Mouse (Mus musculus) kidney, embryonic 16.5 days (tissue): Measurements from ENCODE around the gene Cacna1s. TPM values are rescaled to one million over a fixed set of nuclear protein-coding genes. Genes with fewer than 3 reads are reported as not detected.

Source experiments
- ATAC-seq: fragments of 200-750 bp; cut with Nextera tagmentation; 2 replicates; pipeline ENCODE4 v1.8.0; 2017; ENCODE audit warnings: moderate TSS enrichment; ENCODE audit not compliant: low FRiP score, low TSS enrichment
- H3K27ac ChIP-seq: fragments of 300-500 bp; sonication (generic); 2 replicates; pipeline ENCODE4 v1.5.1; 2014; ENCODE audit warnings: low read length
- H3K27me3 ChIP-seq: fragments of 300-500 bp; sonication (generic); 2 replicates; pipeline ENCODE4 v1.6.1; 2014; ENCODE audit warnings: low read length, control low read depth, mixed read lengths; ENCODE audit not compliant: insufficient read depth
- H3K36me3 ChIP-seq: fragments of 300-500 bp; sonication (generic); 2 replicates; pipeline ENCODE4 v1.6.1; 2014; ENCODE audit warnings: low read length, control low read depth, mixed read lengths; ENCODE audit not compliant: insufficient read depth
- H3K4me1 ChIP-seq: fragments of 300-500 bp; sonication (generic); 2 replicates; pipeline ENCODE4 v1.6.1; 2014; ENCODE audit warnings: low read length, control low read depth, mixed read lengths; ENCODE audit not compliant: insufficient read depth
- H3K4me2 ChIP-seq: fragments of 300-500 bp; sonication (generic); replicated peaks from 2 replicates; pipeline ENCODE4 v1.6.1; 2014; ENCODE audit warnings: low read depth, low read length
- H3K4me3 ChIP-seq: fragments of 300-500 bp; sonication (generic); 2 replicates; pipeline ENCODE4 v1.5.1; 2014; ENCODE audit warnings: mild to moderate bottlenecking, low read length
- H3K9ac ChIP-seq: fragments of 300-500 bp; sonication (generic); replicated peaks from 2 replicates; pipeline ENCODE4 v1.6.1; 2014; ENCODE audit warnings: low read length
- H3K9me3 ChIP-seq: fragments of 300-500 bp; sonication (generic); 2 replicates; pipeline ENCODE4 v1.6.1; 2016; ENCODE audit warnings: low read length, control low read depth
- WGBS: fragments of 180-500 bp; shearing (Covaris S2); extraction: QIAGEN DNeasy Blood & Tissue Kit; methylation state at CpG from one replicate; pipeline ENCODE4 v1.1.7; 2014; 5-methylcytosine and 5-hydroxymethylcytosine counted together
- polyA plus RNA-seq: library from polyadenylated mRNA; unstranded; fragments of >200 nt; fragmentation: Nextera tagmentation; extraction: Ambion mirVana; gene quantifications from 2 replicates; pipeline ENCODE4 v1.2.1, GENCODE M21; 2015

Cacna1s gene
- polyA plus RNA-seq, 1 experiment from 2014 or later, result 0.36 TPM

GRCm38 (mm10) chr1:136018390-136019189, 34.0 kb upstream of the Cacna1s start:
- peak overlapping the region; percentile 93 for H3K4me2 ChIP-seq
- WGBS, result 3% methylated on average over 24 of the region's 24 CpGs
- no peaks in the 10 kb centered on the region for H3K9me3 ChIP-seq
- no peaks in the 10 kb centered on the region for H3K27me3 ChIP-seq
- peak; percentile 69 for ATAC-seq
- peak overlapping the region; percentile 89 for H3K9ac ChIP-seq
- H3K36me3 ChIP-seq, result peaks cover 24% of the 10 kb centered on the region
- H3K4me3 ChIP-seq, result peak overlapping the region; percentile 84
- peak overlapping the region; percentile 80 for H3K27ac ChIP-seq
- peaks cover 15% of the 10 kb centered on the region for H3K4me1 ChIP-seq

GRCm38 (mm10) chr1:136030201-136030600, 22.3 kb upstream of the Cacna1s start:
- whole genome bisulfite sequencing, result 58% methylated on average over 7 of the region's 7 CpGs
- H3K9me3 ChIP-seq, result no peaks in the 10 kb centered on the region
- no peak overlapping the region for H3K4me3 ChIP-seq
- H3K27me3 ChIP-seq, result no peaks in the 10 kb centered on the region
- H3K9ac ChIP-seq, result no peak overlapping the region
- no peak for ATAC-seq
- H3K27ac ChIP-seq, result no peak overlapping the region
- no peaks in the 10 kb centered on the region for H3K4me1 ChIP-seq
- no peak overlapping the region for H3K4me2 ChIP-seq
- peaks cover 76% of the 10 kb centered on the region for H3K36me3 ChIP-seq

GRCm38 (mm10) chr1:136031697-136032096, 20.9 kb upstream of the Cacna1s start:
- Histone ChIP-seq H3K4me2 (no peak overlapping the region), H3K36me3 (peaks cover 63% of the 10 kb centered on the region), H3K9ac (no peak overlapping the region), H3K27ac (no peak overlapping the region), H3K9me3 (no peaks in the 10 kb centered on the region), H3K4me3 (no peak overlapping the region), H3K27me3 (no peaks in the 10 kb centered on the region), H3K4me1 (no peaks in the 10 kb centered on the region)
- 54% methylated on average over 6 of the region's 8 CpGs for WGBS
- peak; percentile 53 for ATAC-seq

GRCm38 (mm10) chr1:136032961-136033360, 19.6 kb upstream of the Cacna1s start:
- Histone ChIP-seq H3K27me3 (no peaks in the 10 kb centered on the region), H3K9me3 (no peaks in the 10 kb centered on the region), H3K4me1 (no peaks in the 10 kb centered on the region), H3K4me3 (no peak overlapping the region), H3K4me2 (no peak overlapping the region), H3K36me3 (peaks cover 51% of the 10 kb centered on the region), H3K9ac (no peak overlapping the region), H3K27ac (no peak overlapping the region)
- ATAC-seq, result no peak
- 57% methylated on average over 7 of the region's 7 CpGs for WGBS

- Histone ChIP-seq H3K9me3 (no peaks in the 10 kb centered on the region), H3K4me1 (peaks cover 9% of the 10 kb centered on the region; the same call in 1 of the 2 replicates), H3K4me3 (no peak overlapping the region), H3K4me2 (no peak overlapping the region), H3K27ac (no peak overlapping the region), H3K36me3 (peaks cover 14% of the 10 kb centered on the region), H3K9ac (no peak overlapping the region), H3K27me3 (no peaks in the 10 kb centered on the region)
- no peak for ATAC-seq
- 72% methylated on average over 5 of the region's 5 CpGs for whole genome bisulfite sequencing
Observed at GRCm38 (mm10) chr1:136038746-136039538, 13.6 kb upstream of the Cacna1s start.

GRCm38 (mm10) chr1:136040452-136040851, 12.1 kb upstream of the Cacna1s start:
- Histone ChIP-seq H3K27ac (no peak overlapping the region), H3K4me3 (no peak overlapping the region), H3K36me3 (no peaks in the 10 kb centered on the region), H3K9ac (0 out of 2 replicates have a peak overlapping the region, but pooled peaks have one; percentile 19), H3K9me3 (no peaks in the 10 kb centered on the region), H3K4me2 (no peak overlapping the region; the same call in 1 of the 2 replicates), H3K27me3 (no peaks in the 10 kb centered on the region), H3K4me1 (peaks cover 9% of the 10 kb centered on the region; the same call in 1 of the 2 replicates)
- 18% methylated on average over 11 of the region's 11 CpGs for WGBS
- ATAC-seq, result peak; percentile 72; the same call in 1 of the 2 replicates

- Histone ChIP-seq H3K4me3 (no peak overlapping the region), H3K27ac (no peak overlapping the region), H3K9ac (0 out of 2 replicates have a peak overlapping the region, but pooled peaks have one; percentile 19), H3K4me2 (no peak overlapping the region; the same call in 1 of the 2 replicates), H3K9me3 (no peaks in the 10 kb centered on the region), H3K4me1 (peaks cover 9% of the 10 kb centered on the region; the same call in 1 of the 2 replicates), H3K36me3 (no peaks in the 10 kb centered on the region), H3K27me3 (no peaks in the 10 kb centered on the region)
- WGBS, result 21% methylated on average over 4 of the region's 4 CpGs
- ATAC-seq, result no peak
Observed at GRCm38 (mm10) chr1:136040874-136041273, 11.7 kb upstream of the Cacna1s start.

- Histone ChIP-seq H3K9ac (no peak overlapping the region), H3K4me1 (peaks cover 5% of the 10 kb centered on the region), H3K27ac (no peak overlapping the region), H3K36me3 (no peaks in the 10 kb centered on the region), H3K4me3 (no peak overlapping the region), H3K4me2 (no peak overlapping the region), H3K9me3 (no peaks in the 10 kb centered on the region), H3K27me3 (peaks cover 24% of the 10 kb centered on the region)
- ATAC-seq, result 0 out of 2 replicates have a peak, but pooled peaks have one; percentile 10
- WGBS, result 12% methylated on average over 4 of the region's 4 CpGs
Observed at GRCm38 (mm10) chr1:136045774-136046173, 6.8 kb upstream of the Cacna1s start.

GRCm38 (mm10) chr1:136047432-136047831, 5.1 kb upstream of the Cacna1s start:
- ATAC-seq, result no peak

More at GRCm38 (mm10) chr1:136047432-136047831, 5.1 kb upstream of the Cacna1s start:
- Histone ChIP-seq H3K27ac (no peak overlapping the region), H3K4me3 (no peak overlapping the region), H3K9me3 (no peaks in the 10 kb centered on the region), H3K4me2 (no peak overlapping the region), H3K36me3 (no peaks in the 10 kb centered on the region), H3K9ac (no peak overlapping the region), H3K27me3 (peaks cover 31% of the 10 kb centered on the region), H3K4me1 (peaks cover 8% of the 10 kb centered on the region; the same call in 1 of the 2 replicates)
- WGBS, result 6% methylated on average over 2 of the region's 2 CpGs
